Mouse (Mus musculus): Measurements from ENCODE around the gene Slc24a2. TPM values are rescaled to one million over a fixed set of nuclear protein-coding genes. Genes with fewer than 3 reads are reported as not detected.

Slc24a2 gene
- polyA plus RNA-seq, 1 experiment, result 0.03 TPM

GRCm38 (mm10) chr4:87140901-87141300 is 89.4 kb downstream of the Slc24a2 start:
- Histone ChIP-seq H3K36me3 (ENCODE audit: control insufficient read depth, insufficient read depth, low read length) (no peaks in the 10 kb centered on the region), H3K4me3 (ENCODE audit: control insufficient read depth, insufficient read depth, low read length) (no peak overlapping the region), H3K4me1 (replicated peaks; ENCODE audit: control insufficient read depth, insufficient read depth, low read length) (no peaks in the 10 kb centered on the region), H3K27ac (ENCODE audit: control insufficient read depth, insufficient read depth, low read length) (no peak overlapping the region), H3K27me3 (ENCODE audit: control insufficient read depth, insufficient read depth, low read length) (no peaks in the 10 kb centered on the region)
- WGBS, result 74% methylated on average over 3 of the region's 3 CpGs
- TF ChIP-seq POLR2A (IDR thresholded peaks at IDR 0.05; ENCODE audit: control insufficient read depth, extremely low read depth, insufficient read depth, low read length, poor library complexity) (no peak), CTCF (IDR thresholded peaks at IDR 0.05; ENCODE audit: borderline replicate concordance, control insufficient read depth, extremely low read depth, insufficient read depth, low read length, poor library complexity) (no peak)
- no peak for DNase-seq

DNA sequence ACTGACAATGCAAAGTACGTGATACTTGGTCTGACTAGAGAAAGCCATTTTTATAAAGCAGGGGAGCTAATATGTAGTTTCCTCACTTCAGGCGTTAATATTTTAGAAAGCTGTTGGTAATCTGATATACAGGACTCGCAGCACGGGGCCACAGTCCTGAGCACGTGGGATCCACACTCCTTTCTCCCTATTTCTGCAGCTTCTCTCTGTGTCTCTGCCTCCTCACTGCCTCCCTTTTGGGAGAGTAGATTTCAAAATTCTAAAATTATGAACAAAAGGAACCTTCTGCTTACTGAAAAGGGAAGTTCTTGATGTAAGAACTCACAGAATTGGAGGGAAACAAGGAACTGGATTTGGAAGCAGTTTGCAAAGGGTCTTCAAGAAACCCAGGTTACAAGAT is 97.8 kb downstream of the Slc24a2 start:
- no peaks in the 10 kb centered on the region for H3K27me3 ChIP-seq (ENCODE audit: control insufficient read depth, insufficient read depth, low read length)
- H3K27ac ChIP-seq (ENCODE audit: control insufficient read depth, insufficient read depth, low read length), result no peak overlapping the region
- no peaks in the 10 kb centered on the region for H3K36me3 ChIP-seq (ENCODE audit: control insufficient read depth, insufficient read depth, low read length)
- no peaks in the 10 kb centered on the region for H3K4me1 ChIP-seq (replicated peaks; ENCODE audit: control insufficient read depth, insufficient read depth, low read length)
- no peak overlapping the region for H3K4me3 ChIP-seq (ENCODE audit: control insufficient read depth, insufficient read depth, low read length)
- 76% methylated on average over 5 of the region's 5 CpGs for WGBS
- DNase-seq, result no peak
- no peak for TF ChIP-seq CTCF (IDR thresholded peaks at IDR 0.05; ENCODE audit: borderline replicate concordance, control insufficient read depth, extremely low read depth, insufficient read depth, low read length, poor library complexity)
- TF ChIP-seq POLR2A (IDR thresholded peaks at IDR 0.05; ENCODE audit: control insufficient read depth, extremely low read depth, insufficient read depth, low read length, poor library complexity), result no peak

DNA sequence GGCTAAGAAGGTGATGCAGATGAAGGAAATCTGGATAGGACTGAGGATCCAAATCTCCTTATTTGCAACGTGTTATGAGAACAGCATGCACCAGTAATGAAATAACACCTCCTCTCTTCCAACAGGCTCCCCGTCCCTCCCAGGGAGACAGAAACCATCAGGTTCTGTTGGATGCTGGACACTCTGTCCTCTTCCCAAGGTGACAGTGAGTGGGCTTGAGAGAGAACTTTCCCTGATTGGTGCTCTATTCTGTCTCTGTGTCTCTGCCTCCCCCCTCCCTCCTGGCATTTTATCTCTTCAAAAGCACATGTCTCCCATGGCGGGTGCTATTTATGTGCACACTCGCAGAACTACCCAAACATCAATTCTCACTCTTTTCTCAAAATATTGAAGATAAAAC is 103.5 kb downstream of the Slc24a2 start:
- H3K27me3 ChIP-seq (ENCODE audit: control insufficient read depth, insufficient read depth, low read length), result no peaks in the 10 kb centered on the region
- H3K36me3 ChIP-seq (ENCODE audit: control insufficient read depth, insufficient read depth, low read length), result no peaks in the 10 kb centered on the region
- H3K4me1 ChIP-seq (replicated peaks; ENCODE audit: control insufficient read depth, insufficient read depth, low read length), result no peaks in the 10 kb centered on the region
- no peak for TF ChIP-seq POLR2A (IDR thresholded peaks at IDR 0.05; ENCODE audit: control insufficient read depth, extremely low read depth, insufficient read depth, low read length, poor library complexity)
- TF ChIP-seq CTCF (IDR thresholded peaks at IDR 0.05; ENCODE audit: borderline replicate concordance, control insufficient read depth, extremely low read depth, insufficient read depth, low read length, poor library complexity), result no peak
- no peak overlapping the region for H3K27ac ChIP-seq (ENCODE audit: control insufficient read depth, insufficient read depth, low read length)
- WGBS, result 86% methylated on average over 4 of the region's 4 CpGs
- no peak overlapping the region for H3K4me3 ChIP-seq (ENCODE audit: control insufficient read depth, insufficient read depth, low read length)
- no peak for DNase-seq

GRCm38 (mm10) chr4:87119758-87120157 is 110.5 kb downstream of the Slc24a2 start:
- TF ChIP-seq CTCF (IDR thresholded peaks at IDR 0.05; ENCODE audit: borderline replicate concordance, control insufficient read depth, extremely low read depth, insufficient read depth, low read length, poor library complexity) (no peak), POLR2A (IDR thresholded peaks at IDR 0.05; ENCODE audit: control insufficient read depth, extremely low read depth, insufficient read depth, low read length, poor library complexity) (no peak)
- Histone ChIP-seq H3K36me3 (ENCODE audit: control insufficient read depth, insufficient read depth, low read length) (no peaks in the 10 kb centered on the region), H3K4me1 (replicated peaks; ENCODE audit: control insufficient read depth, insufficient read depth, low read length) (no peaks in the 10 kb centered on the region), H3K27me3 (ENCODE audit: control insufficient read depth, insufficient read depth, low read length) (no peaks in the 10 kb centered on the region), H3K4me3 (ENCODE audit: control insufficient read depth, insufficient read depth, low read length) (no peak overlapping the region), H3K27ac (ENCODE audit: control insufficient read depth, insufficient read depth, low read length) (no peak overlapping the region)
- DNase-seq, result no peak
- 23% methylated on average over 4 of the region's 4 CpGs for WGBS

DNA sequence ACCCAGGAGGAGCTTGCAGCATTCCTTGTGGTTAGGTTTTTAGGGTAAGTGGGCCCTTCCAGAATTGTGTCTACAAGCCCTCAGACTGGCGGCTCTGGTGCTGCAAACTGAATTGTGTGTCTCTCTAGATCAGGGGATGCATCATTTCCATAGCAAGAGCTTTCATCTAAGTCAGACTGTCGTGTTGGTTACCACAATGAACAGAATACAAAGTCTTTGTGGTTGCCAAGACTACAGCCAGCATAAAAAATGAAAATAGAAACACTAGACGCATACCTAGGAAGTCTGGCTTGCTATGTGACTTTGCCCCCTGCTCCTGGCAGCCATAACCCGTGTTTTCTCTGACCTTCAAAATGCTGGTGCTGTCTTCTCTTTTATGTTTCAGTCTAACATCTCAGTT is 114.6 kb downstream of the Slc24a2 start:
- no peaks in the 10 kb centered on the region for H3K36me3 ChIP-seq (ENCODE audit: control insufficient read depth, insufficient read depth, low read length)
- DNase-seq, result no peak
- no peak overlapping the region for H3K27ac ChIP-seq (ENCODE audit: control insufficient read depth, insufficient read depth, low read length)
- no peaks in the 10 kb centered on the region for H3K4me1 ChIP-seq (replicated peaks; ENCODE audit: control insufficient read depth, insufficient read depth, low read length)
- no peaks in the 10 kb centered on the region for H3K27me3 ChIP-seq (ENCODE audit: control insufficient read depth, insufficient read depth, low read length)
- WGBS, result 51% methylated on average over 4 of the region's 4 CpGs
- no peak overlapping the region for H3K4me3 ChIP-seq (ENCODE audit: control insufficient read depth, insufficient read depth, low read length)
- TF ChIP-seq CTCF (IDR thresholded peaks at IDR 0.05; ENCODE audit: borderline replicate concordance, control insufficient read depth, extremely low read depth, insufficient read depth, low read length, poor library complexity) (no peak), POLR2A (IDR thresholded peaks at IDR 0.05; ENCODE audit: control insufficient read depth, extremely low read depth, insufficient read depth, low read length, poor library complexity) (no peak)

DNA sequence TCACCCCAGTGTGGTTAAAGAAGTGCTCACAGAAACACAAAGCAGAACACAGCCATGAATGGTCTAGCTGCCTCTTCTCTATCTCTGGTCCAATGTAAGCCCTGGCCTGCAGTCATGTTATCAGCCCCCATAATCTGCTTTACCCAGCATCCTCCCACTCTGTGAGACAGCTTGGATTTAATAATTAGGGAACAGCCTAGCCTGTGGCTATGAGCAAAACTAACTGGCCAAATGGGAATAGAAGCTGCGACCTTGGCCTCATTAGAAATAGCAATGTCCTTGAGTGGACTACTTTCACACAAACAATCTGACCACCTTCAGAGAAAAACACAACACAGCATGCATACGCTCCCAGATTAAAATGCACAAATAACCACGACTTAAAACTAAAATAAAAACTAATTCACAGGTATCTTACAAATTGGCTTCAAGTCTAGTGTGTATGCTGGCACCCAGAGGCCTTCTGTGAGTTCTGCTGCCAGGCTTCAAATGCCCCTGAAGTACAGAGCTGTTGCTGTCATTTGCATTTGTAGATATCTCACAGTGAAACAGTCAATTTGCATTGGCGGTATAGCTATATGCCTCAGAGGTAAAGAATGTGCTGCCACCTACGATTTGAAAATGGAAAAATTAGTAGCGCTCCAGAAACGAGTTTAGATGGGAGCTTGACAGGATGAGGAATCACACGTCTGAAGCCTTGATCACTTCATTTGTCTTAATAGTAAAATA is 120.8 kb downstream of the Slc24a2 start:
- no peaks in the 10 kb centered on the region for H3K4me1 ChIP-seq (replicated peaks; ENCODE audit: control insufficient read depth, insufficient read depth, low read length)
- TF ChIP-seq CTCF (IDR thresholded peaks at IDR 0.05; ENCODE audit: borderline replicate concordance, control insufficient read depth, extremely low read depth, insufficient read depth, low read length, poor library complexity) (no peak), POLR2A (IDR thresholded peaks at IDR 0.05; ENCODE audit: control insufficient read depth, extremely low read depth, insufficient read depth, low read length, poor library complexity) (no peak)
- no peak overlapping the region for H3K27ac ChIP-seq (ENCODE audit: control insufficient read depth, insufficient read depth, low read length)
- no peak overlapping the region for H3K4me3 ChIP-seq (ENCODE audit: control insufficient read depth, insufficient read depth, low read length)
- DNase-seq, result no peak
- 93% methylated on average over 8 of the region's 8 CpGs for WGBS
- H3K27me3 ChIP-seq (ENCODE audit: control insufficient read depth, insufficient read depth, low read length), result no peaks in the 10 kb centered on the region
- H3K36me3 ChIP-seq (ENCODE audit: control insufficient read depth, insufficient read depth, low read length), result no peaks in the 10 kb centered on the region

DNA sequence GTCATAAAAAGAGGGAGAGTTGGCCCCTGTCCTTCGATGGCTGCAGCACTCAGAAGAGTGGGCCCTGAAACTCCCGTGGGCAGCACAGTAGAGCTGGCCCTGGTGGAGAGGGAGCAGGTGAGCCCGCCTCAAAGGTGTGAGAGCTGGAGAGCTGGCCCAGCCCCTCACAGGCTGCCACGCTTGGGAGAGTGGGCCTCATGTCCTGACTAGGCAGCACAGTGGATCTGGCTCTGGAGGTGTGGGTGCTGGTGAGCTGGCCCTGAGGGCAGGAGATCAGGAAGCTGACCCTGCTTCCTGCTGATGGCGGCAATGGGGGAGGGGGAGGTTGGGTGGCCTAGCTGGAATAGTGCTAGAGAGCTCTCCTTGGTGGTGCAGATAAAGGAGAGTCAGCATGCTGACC is 129.3 kb downstream of the Slc24a2 start:
- H3K36me3 ChIP-seq (ENCODE audit: control insufficient read depth, insufficient read depth, low read length), result no peaks in the 10 kb centered on the region
- H3K4me3 ChIP-seq (ENCODE audit: control insufficient read depth, insufficient read depth, low read length), result no peak overlapping the region
- DNase-seq, result no peak
- TF ChIP-seq CTCF (IDR thresholded peaks at IDR 0.05; ENCODE audit: borderline replicate concordance, control insufficient read depth, extremely low read depth, insufficient read depth, low read length, poor library complexity) (no peak), POLR2A (IDR thresholded peaks at IDR 0.05; ENCODE audit: control insufficient read depth, extremely low read depth, insufficient read depth, low read length, poor library complexity) (no peak)
- no peaks in the 10 kb centered on the region for H3K4me1 ChIP-seq (replicated peaks; ENCODE audit: control insufficient read depth, insufficient read depth, low read length)
- H3K27ac ChIP-seq (ENCODE audit: control insufficient read depth, insufficient read depth, low read length), result no peak overlapping the region
- no peaks in the 10 kb centered on the region for H3K27me3 ChIP-seq (ENCODE audit: control insufficient read depth, insufficient read depth, low read length)
- 80% methylated on average over 5 of the region's 5 CpGs for WGBS
